Mouse (Mus musculus): Measurements from ENCODE around the gene Zkscan2.

Zkscan2 gene

GRCm38 (mm10) chr7:123442079-123442478 is 58.2 kb downstream of the Zkscan2 start:
- DNase-seq (ENCODE audit: low read depth in 2 of 2, low spot score in 2 of 2) = no peak

GRCm38 (mm10) chr7:123431206-123431605 is 69.0 kb downstream of the Zkscan2 start:
- no peak for DNase-seq (ENCODE audit: low read depth in 2 of 2, low spot score in 2 of 2)

- no peak for DNase-seq (ENCODE audit: low read depth in 2 of 2, low spot score in 2 of 2)
These were observed 69.9 kb downstream of the Zkscan2 start for GRCm38 (mm10) chr7:123430411-123430705.

- no peak for DNase-seq (ENCODE audit: low read depth in 2 of 2, low spot score in 2 of 2)
These were observed 70.4 kb downstream of the Zkscan2 start for GRCm38 (mm10) chr7:123429624-123430410.
